Mouse (Mus musculus) gastrocnemius, adult 8-10 months (tissue): ENCODE results near the gene Stub1. TPM values are rescaled to one million over a fixed set of nuclear protein-coding genes. Genes with fewer than 3 reads are reported as not detected.
A peak's percentile ranks its signal among the peaks of the same experiment; 100 is the strongest.
"Not testable (repeated sequence)": the region's sequence is repeated elsewhere in the genome, so short reads cannot be mapped to it uniquely, and the experiment has no call there.

ENCODE experiments used
- DNase-seq, 2 experiments: peaks; one replicate each; pipeline ENCODE4 v3.0.0; 2022; ENCODE audit warnings: low spot score in 2 of 2
- total RNA-seq, 4 experiments: library from RNA; stranded (reverse); gene quantifications; 2 replicates each; pipeline ENCODE4 v1.2.4; 2022

Gene Stub1
- total RNA-seq, 4 experiments from 2014 or later: 87.3 to 101 (median 91.1) TPM

DNA sequence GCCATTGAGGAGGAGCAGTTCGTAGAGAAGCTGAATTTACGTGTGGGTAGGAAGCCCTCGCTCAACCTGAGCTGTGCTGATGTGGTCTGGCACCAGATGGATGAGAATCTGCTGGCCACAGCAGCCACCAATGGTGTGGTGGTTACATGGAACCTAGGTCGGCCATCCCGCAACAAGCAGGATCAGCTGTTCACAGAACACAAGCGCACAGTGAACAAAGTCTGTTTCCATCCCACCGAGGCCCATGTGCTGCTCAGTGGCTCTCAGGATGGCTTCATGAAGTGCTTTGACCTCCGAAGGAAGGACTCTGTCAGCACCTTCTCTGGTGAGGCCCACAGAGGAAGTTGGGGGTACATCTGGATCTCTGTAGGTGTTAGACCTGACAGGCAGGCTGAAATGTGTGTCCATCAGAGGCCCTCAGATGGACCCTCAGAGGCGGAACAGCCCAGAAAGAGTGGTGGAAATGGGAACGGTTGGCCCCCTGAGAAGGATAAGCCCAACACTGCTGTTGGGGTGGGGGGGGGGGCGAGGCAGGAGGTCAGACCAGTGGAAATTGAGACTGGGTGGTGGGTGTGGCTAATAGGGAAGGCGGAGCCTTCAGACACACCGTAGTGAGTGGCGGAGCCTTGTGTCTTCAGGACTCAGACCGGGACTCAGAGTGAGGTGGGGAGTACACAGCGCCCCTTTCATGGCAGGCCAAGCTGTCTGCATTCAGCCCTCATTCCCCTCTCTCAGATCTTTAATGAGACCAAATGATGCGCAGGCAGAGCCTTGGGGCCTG is 8.7 kb downstream of the Stub1 start:
- no peak for DNase-seq

DNA sequence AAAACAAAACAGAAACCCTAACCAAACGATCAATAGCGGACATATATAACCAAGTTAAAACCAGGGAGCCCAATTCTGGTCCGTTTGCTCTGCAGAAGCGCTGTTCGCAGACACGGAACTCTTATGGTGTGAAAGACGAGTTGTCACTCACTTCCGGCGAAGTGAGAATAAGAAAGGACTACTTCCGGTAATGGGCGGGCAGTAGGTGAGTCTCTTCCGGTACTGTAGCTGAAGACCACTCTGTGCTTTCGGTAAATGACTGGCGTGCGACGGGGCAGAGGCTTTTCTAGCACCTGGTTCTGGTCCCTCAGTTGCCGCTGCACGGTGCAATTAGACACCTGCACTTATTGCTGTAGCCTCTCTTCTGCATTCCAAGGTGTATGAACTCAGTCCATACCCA is 9.8 kb downstream of the Stub1 start, which contains the start of gene Wdr24:
Gene Wdr24 (plus strand): TSS at position 176 of the 400 bp plus-strand sequence.
- DNase-seq: peak in 1 of 2 experiments; percentile 57

DNA sequence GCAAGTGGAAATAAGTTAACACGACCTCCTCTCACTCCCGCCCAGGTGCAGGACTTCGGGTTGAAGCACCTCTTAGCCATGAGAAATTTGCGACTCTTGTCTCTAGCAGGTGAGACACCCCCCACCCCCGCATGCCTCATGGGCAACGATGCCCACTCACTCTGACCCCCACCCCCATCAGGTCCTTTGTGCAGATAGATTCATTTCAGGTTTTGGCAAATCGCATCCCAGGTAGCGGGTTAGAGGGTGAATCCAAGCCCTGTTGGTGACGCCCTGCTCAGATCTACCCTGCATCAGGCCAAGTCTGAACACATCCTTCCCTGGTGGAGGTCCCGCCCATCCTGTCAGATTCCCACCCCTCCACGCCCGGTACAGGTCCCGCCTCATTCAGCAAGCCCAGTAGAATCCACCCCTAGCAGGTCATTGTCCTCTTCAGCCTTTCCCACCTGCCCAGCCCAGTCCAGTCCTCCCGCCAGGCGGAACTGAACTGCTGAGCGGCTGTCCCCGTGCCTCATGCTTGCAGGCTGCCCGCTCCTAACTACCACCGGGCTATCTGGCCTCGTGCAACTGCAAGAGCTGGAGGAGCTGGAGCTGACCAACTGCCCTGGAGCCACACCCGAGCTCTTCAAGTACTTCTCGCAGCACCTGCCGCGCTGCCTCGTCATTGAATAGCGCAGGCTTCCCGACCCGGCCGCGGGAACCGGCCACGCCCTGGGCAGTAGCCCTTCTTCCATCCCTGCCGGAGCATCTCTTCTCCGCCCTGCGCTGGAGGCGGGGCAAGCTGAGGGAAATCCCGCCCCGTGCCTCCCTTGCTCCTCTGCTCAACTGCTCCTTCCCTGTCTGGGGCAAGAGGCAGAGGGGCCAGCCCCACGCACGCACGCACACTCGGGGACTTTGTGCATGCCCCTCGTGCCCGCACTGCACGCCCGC is 14.1 kb downstream of the Stub1 start:
- no peak for DNase-seq

DNA sequence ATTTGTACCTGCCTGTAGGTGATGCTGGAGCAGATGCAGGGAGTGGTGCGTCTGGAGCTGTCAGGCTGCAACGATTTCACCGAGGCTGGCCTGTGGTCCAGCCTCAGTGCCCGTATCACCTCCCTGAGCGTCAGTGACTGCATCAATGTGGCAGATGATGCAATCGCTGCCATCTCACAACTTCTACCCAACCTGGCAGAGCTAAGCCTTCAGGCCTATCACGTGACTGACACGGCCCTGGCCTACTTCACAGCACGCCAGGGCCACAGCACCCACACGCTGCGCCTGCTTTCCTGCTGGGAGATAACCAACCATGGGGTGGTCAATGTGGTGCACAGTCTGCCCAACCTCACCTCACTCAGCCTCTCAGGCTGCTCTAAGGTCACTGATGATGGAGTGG is 15.5 kb downstream of the Stub1 start:
- DNase-seq: no peak

DNA sequence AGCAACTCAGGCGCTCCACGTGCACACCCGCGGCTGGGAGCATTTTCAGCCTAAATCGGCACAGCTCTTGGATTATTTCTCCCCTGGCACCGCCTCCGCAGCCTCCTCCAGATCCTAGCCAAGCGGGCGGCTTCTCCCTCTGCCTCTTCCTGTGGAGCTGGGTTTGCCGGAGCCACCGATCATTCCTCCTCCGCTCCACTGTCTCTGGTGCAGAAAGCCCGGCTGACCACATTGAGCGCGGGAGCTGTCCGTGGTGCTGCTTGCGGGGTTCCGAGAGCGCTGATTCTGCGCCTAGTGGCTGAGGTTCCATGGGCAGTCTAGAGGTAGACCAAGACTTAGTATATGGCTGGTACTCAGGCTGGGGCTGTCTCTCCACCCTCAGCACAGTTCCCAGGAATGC is 19.7 kb downstream of the Stub1 start:
- DNase-seq: peak in 1 of 2 experiments; percentile 55

DNA sequence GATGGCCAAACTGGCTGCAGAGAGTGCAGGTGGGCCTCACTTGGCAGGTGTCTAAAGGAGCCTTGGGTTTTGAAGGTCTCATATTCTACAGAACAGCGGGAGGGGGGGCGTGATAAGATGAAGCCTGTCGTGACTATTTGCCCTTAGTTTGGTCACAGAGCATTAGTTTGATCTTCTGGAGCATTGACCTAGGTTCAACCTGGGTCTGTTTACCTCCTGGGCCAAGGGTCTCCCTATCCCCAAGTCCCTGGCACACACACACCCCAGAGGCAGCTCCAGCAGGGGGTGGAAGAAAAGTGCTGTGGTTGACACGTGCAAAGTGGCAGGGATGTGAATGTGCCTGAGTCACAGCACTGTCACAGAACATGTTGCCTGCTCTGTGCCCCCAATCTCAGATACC is 22.3 kb downstream of the Stub1 start:
- no peak for DNase-seq

DNA sequence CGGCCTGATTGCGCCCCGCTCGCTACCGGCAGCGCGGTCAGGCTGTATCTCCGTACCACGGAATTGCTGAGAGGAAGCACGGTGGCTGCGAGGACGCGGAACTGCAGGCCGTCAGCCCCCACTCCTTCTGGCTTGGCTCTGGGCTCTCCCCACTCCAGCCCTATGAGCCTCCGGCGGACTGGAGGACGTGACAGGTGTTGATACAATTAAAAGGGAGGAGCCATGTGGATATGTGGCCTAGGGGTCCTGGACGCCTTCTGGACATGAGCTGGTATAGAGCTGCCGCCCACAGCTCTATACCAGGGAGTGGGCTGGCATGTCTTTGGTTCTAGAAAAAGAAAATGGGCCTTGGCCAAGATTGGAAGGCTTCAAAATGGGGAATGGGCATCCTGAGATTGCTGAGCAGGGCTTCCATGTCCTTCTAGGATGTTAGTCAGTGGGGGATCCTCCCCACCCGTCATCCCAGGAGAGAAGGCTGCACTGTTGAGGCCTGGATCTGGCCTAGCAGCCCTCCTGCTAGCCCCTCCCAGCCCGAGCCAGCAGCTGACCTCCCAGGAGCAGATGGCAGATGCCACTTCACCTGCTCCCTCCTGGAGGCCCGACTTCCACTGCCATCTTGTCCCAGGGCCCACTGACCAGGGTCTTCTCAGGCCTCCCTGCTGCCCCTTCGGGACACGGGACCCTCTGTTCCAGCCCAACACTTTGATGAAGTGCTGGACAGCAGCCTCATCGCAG is 23.4 kb downstream of the Stub1 start:
- no peak for DNase-seq

DNA sequence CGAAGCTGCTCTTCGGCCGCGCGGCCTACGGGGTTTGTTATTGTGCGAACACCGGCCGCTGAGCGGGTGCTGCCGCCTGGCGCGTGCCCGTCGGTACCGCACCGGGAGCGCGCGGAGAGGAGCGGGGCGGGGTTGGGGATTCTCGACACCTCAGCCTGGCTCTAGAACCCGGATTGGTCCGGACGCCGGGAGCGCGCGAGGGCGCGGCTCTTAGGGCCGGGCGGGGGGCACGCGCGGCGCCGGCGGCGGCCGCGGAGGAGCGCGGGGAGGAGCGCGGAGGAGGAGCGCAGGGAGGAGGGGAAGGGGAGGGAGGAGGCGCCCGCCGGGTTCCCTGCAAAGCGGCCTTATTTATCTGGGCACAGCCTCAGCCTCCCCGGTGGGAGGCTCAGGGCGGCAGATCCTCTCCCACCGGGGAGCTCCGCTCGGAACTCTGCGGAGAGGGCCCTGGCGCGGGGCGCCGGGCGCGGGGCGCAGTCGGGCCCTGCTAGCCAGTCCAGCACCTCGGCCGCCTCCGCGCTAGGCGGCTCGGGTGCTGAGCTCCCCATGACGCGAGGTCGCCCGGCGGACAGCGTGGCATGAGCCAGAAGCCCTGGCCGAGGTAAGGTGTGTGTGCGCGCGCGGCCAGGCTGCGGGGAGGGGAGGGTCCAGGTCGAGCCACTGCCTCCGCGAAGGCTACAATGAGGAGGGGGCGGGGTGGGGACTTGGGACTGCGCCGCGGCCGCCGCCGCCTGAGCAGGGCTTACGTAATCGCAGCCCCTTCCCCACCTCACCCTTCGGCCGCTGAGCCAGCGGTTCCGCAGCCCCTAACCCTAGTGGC is 24.2 kb downstream of the Stub1 start, which contains the start of gene Fbxl16:
Gene Fbxl16 (plus strand): TSS at position 297 of the 817 bp plus-strand sequence.
- peak in 1 of 2 experiments; percentile 47 for DNase-seq

DNA sequence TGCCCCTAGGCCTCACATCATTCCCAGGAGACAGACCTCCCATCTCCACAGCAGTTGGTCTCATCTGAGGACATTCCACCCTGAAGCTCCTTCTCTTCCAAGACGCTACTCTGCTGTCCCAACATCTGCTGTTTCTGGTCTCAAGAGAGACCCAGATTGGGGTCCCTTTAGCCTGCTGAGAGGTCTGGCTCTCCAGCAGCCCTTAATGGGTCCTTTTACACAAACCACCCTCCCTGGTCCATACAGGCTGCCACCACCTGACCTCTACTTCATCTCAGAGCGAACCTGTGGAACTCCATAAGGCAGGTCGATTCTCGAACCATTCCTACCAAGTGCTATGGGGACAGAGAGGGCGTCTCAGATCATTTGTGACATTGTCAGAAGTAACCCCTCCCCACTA is 25.2 kb downstream of the Stub1 start:
- DNase-seq: no peak

DNA sequence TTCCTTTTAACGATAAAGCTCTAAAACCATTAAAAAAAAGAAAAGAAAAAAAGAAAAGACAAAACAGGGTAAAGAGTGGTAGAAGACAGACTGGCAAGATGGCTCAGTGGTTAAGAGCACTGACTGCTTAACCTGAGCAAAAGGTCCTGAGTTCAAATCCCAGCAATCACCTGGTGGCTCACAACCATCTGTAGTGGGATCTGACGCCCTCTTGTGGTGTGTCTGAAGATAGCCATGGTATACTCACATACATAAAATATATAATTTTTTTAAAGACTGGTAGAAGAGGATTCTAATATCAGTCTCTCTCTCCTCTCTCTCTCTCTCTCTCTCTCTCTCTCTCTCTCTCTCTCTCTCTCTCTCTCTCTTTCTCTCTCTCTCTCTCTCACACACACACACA is 25.8 kb downstream of the Stub1 start:
- not testable (repeated sequence) for DNase-seq

DNA sequence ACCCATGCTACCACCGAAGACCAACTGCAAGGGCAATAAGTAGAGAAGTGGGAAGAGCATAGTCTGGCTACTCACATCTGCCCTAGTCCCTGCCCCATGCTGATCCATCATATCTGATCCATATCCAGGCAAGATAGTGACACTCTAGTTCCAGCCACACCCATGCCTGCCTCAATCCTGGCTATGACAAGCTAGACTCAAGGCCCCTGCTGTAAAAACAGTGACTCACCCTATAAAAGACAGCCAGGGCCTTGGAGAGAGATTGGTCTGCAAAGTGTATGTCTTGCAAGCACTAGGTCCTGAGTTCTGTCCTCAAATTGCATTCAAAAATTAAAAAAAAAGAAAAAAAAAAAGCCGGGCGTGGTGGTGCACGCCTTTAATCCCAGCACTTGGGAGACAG is 26.7 kb downstream of the Stub1 start:
- no peak for DNase-seq

DNA sequence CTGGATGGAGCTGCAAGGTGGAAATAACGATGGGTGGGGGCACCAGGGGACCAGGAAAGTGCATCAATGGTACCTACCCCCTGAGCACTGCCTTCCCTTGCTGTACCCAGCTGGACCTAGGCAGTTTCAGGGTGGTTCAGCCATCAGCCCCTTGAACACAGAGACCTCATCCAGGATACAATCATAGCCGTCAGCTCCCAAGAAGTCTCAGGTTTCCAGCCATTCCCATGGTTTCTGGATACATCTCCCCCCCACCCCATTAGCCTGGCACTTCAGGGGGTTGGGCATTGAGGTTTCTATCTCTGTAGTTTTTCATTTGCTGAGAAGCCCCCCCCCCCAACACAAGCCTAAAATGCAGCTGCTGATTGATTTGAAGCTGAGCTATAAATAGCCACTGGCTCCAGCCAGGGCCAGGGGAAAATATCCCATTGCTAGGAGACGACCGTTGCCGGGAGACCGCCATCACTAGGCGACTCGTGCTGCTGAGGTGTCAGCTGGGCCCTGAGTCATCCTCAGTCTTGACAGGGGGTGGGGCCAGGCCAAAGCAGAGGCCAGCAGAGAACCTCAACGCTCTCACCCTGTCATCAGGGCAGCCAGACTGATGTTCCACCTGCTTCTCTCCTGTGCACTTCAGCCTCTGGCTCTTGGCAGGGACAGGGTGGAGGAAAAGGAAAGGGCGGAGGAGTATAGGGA is 30.2 kb downstream of the Stub1 start:
- DNase-seq: no peak

DNA sequence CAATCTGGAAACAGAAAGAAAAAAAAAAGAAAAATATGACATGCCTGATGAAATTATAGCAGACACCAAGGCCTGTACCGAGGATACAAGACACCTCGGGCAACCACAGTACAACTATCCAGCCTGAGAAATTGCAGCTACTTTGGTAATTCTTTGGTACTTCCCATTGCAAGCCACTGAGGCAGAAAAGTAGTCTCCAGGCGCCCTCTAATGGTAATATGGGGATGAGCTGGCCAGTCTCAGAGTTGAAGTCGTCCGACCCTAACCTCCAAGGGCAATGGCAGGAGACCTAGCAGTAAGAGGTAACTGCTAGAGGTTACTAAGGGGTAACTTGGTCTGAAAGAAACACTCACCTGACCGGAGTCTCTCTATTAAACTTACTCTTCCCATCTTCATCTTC is 32.2 kb downstream of the Stub1 start:
- DNase-seq: no peak

DNA sequence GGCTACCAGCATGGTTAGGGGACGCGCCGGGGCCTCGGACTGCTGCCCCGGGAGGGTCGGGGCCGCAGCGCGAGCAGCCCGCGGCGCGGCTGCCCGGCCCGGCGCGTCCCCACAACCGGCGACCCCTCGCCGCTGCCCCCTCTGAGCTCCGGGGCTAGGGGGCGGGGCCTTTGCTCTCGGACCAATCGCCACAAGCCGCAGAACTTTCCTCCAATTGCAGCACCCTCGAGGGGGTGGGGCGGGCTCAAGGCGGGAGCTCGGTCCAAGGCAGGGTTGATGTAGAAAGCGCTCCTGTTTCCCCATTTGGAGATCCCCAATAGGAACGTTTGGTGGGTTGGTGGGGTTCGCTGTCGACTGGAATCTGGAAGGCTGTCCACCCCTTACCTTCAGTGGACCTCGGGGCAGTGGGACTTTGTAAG is 36.2 kb downstream of the Stub1 start, which contains the start of gene Metrn:
Gene Metrn (minus strand): TSS at position 186 of the 419 bp plus-strand sequence.
- DNase-seq: peak; percentile 78 to 80

DNA sequence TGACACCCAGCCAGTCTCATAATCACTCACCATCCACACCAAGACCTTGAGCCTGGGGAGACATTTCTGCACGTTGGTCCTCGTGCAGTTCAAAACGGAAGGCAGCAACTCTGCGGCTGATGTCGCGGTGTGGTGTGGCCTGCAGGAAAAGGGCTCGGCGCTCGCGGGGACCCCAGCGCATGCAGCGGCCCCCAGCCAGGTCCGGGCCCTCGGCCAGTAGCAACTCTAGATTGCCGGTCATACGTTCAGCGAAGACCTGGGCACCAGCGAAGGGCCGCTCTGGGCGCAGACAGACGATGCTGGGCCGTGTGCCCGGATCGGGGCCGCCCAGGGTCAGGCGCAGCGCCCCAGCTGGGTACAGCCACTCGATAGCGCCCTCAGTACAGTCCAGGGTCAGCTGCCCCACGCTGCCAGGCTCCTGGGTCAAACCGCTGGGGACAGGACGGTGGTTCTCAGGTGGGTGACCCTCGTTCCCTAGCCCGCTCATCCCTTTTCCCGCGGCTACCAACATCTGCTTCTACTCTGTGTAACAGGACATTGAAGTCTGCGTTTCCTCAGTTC is 36.9 kb downstream of the Stub1 start:
- DNase-seq: peak; percentile 57 to 69

DNA sequence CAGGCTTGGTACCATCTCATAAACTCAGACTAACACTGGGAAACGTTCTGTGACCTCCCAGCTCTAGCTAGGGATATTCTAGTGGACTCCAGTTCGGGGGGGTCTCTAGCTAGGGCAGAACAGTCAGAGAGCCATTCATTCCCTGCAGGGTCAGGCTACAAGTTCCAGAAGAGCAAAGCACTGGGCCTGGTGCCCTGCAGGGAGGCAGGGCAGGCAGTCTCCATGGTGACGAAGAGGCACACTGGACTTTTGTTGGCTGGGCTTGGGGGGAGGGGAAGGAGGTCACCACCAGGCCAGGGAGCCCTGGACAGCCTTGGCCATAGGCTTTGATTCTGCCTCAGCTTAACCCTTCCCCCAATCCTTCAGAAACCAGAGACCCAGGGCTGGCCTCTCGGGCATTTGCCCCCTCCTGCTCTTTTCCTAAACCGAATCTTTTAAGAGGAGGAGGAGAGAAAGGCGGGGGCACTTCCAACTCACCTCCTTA is 37.6 kb downstream of the Stub1 start, which contains the start of gene AC134908.4:
Gene AC134908.4 (minus strand): TSS at position 51 of the 484 bp plus-strand sequence.
- DNase-seq: no peak

DNA sequence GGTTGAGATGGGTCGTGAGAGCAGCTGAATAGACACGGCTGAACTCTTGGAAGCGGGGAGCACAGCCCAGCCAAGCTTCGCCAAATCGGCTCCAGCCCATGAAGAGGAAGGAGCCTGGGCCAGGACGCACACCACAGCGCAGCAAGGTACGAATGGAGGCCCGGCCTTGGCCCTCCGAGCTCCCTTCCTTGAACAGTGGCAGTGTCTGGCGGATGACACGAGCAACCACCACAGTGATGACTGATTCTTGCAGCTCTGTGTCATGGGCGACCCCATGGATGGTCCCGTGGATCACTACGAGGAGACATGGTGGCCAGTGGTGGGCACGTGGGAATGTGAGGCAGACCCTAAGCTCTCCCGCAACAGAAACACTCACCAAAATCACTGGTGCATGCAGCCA is 38.2 kb downstream of the Stub1 start:
- DNase-seq: no peak

DNA sequence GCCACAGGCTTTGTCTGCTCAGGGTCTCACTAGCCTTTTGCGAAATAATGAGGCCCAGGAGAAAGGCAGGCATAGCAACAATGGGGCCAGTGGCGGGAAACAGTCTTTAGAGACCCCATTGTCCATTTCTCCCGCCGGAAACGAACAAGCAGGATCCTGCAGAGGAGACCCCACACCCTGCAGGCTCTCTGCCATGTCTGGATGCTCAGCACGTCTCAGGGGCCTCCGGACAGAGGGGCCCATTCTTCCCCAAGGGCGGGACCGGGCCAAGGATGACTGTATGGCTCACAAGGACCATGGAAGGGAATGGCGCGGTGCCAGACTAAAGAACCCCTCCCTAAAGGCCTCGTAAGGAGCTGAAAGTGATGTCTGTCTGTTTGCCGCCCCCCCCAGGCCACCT is 39.0 kb downstream of the Stub1 start:
- no peak for DNase-seq

DNA sequence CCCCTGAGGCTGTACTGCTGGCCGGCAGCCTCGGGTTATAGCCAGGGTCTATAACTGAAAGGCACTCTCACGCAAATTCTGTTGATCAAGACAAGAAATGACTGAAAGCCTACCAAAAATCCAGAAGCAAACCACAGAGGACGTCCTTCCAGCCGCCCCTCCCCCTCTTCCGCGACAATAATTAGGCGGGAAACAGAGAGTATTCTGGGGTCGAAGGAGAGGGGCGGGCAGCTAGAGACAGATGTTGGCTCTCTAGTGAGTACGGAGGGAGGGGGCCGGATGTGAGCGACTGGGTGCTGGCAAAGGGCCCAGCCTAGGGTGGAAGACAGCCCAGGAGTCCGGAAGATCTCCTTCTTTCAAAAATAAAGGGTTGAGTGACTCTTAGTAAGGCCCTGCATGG is 40.6 kb downstream of the Stub1 start, which contains the start of gene Fam173a:
Gene Fam173a (minus strand): TSS at position 287 of the 400 bp plus-strand sequence.
- DNase-seq: peak; percentile 37 to 65
